Mouse (Mus musculus) lung, adult 2 months (tissue): ENCODE results near the gene Adcy9.

Source experiments
- CTCF ChIP-seq: fragments of 200-500 bp; IDR thresholded peaks from 2 replicates; pipeline ENCODE4 v1.5.1; 2011; ENCODE audit warnings: mild to moderate bottlenecking, low read length, control low read depth; ENCODE audit not compliant: insufficient read depth
- POLR2A ChIP-seq: fragments of 200-500 bp; IDR thresholded peaks from 2 replicates; pipeline ENCODE4 v1.6.1; 2011; ENCODE audit warnings: low read depth, mild to moderate bottlenecking, control low read depth, low read length, borderline replicate concordance; ENCODE audit errors: extremely low read depth

- no peak for TF ChIP-seq POLR2A
- TF ChIP-seq CTCF = no peak
These were observed 21.5 kb downstream of the Adcy9 start for GRCm38 (mm10) chr16:4398782-4399181.
